Mouse (Mus musculus) forebrain, postnatal 0 days (tissue): ENCODE measurements around the gene Asphd2. TPM values are rescaled to one million over a fixed set of nuclear protein-coding genes. Genes with fewer than 3 reads are reported as not detected.

ENCODE experiments used
- ATAC-seq: fragments of 200-750 bp; cut with Nextera tagmentation; 2 replicates; pipeline ENCODE4 v1.8.0; 2017; ENCODE audit warnings: mild to moderate bottlenecking, moderate library complexity
- DNase-seq: peaks from one replicate; pipeline ENCODE4 v3.0.0-alpha.2; 2015
- H3K27ac ChIP-seq: fragments of 300-500 bp; sonication (generic); 2 replicates; pipeline ENCODE4 v1.5.1; 2014; ENCODE audit warnings: low read depth, mild to moderate bottlenecking, antibody characterized with exemption, low read length, moderate library complexity, mixed read lengths
- H3K27me3 ChIP-seq: fragments of 300-500 bp; sonication (generic); 2 replicates; pipeline ENCODE4 v1.6.1; 2014; ENCODE audit warnings: mild to moderate bottlenecking, low read length, mixed read lengths; ENCODE audit not compliant: insufficient read depth
- H3K36me3 ChIP-seq: fragments of 300-500 bp; sonication (generic); 2 replicates; pipeline ENCODE4 v1.6.1; 2014; ENCODE audit warnings: mild to moderate bottlenecking, moderate library complexity; ENCODE audit not compliant: insufficient read depth
- H3K4me1 ChIP-seq: fragments of 300-500 bp; sonication (generic); 2 replicates; pipeline ENCODE4 v1.6.1; 2014; ENCODE audit warnings: antibody characterized with exemption; ENCODE audit not compliant: insufficient read depth
- H3K4me2 ChIP-seq: fragments of 300-500 bp; sonication (generic); 2 replicates; pipeline ENCODE4 v1.6.1; 2014; ENCODE audit warnings: low read depth, mild to moderate bottlenecking, moderate library complexity
- H3K4me3 ChIP-seq: fragments of 300-500 bp; sonication (generic); 2 replicates; pipeline ENCODE4 v1.5.1; 2014; ENCODE audit warnings: low read depth, low read length, mixed read lengths
- H3K9ac ChIP-seq: fragments of 300-500 bp; sonication (generic); 2 replicates; pipeline ENCODE4 v1.6.1; 2014; ENCODE audit warnings: mild to moderate bottlenecking
- H3K9me3 ChIP-seq: fragments of 300-500 bp; sonication (generic); 2 replicates; pipeline ENCODE4 v1.6.1; 2016; ENCODE audit warnings: low read length
- CTCF ChIP-seq: sonication (generic); IDR thresholded peaks from 2 replicates; pipeline ENCODE4 v1.5.1; 2016; ENCODE audit warnings: antibody characterized with exemption, control low read depth, low read depth
- WGBS: fragments of 180-500 bp; shearing (Covaris S2); extraction: QIAGEN DNeasy Blood & Tissue Kit; methylation state at CpG from one replicate; pipeline ENCODE4 v1.1.7; 2014; 5-methylcytosine and 5-hydroxymethylcytosine counted together
- polyA plus RNA-seq: library from polyadenylated mRNA; unstranded; fragments of >200 nt; fragmentation: Nextera tagmentation; extraction: Ambion mirVana; gene quantifications from 2 replicates; pipeline ENCODE4 v1.2.1, GENCODE M21; 2015
- total RNA-seq: library from RNA; depleted of rRNA; stranded (reverse); fragments of >200 nt; gene quantifications from 2 replicates; pipeline ENCODE4 v1.2.3, GENCODE M21; 2014; rRNA removed

Asphd2 gene
- total RNA-seq (132 and 138 TPM in 2 replicates), polyA plus RNA-seq (128 and 132 TPM in 2 replicates)

- WGBS = under 1% methylated on average over 41 of the region's 67 CpGs
- peak; percentile 96 for DNase-seq
Measured at GRCm38 (mm10) chr5:112394779-112395443, at the start of gene Asphd2. TSS of gene Asphd2 (minus strand) at chr5:112394866.

GRCm38 (mm10) chr5:112438535-112438934 lies 43.9 kb upstream of the Asphd2 start:
- H3K9me3 ChIP-seq = no peaks in the 10 kb centered on the region
- H3K27ac ChIP-seq = no peak overlapping the region
- H3K4me1 ChIP-seq = no peaks in the 10 kb centered on the region
- no peaks in the 10 kb centered on the region for H3K36me3 ChIP-seq
- DNase-seq (no peak), ATAC-seq (no peak)
- no peak overlapping the region for H3K9ac ChIP-seq
- no peak overlapping the region for H3K4me3 ChIP-seq
- no peaks in the 10 kb centered on the region for H3K27me3 ChIP-seq
- 47% methylated on average over 10 of the region's 10 CpGs for whole genome bisulfite sequencing
- no peak for TF ChIP-seq CTCF
- H3K4me2 ChIP-seq = no peak overlapping the region

More at GRCm38 (mm10) chr5:112394779-112395443, at the start of gene Asphd2:
- Histone ChIP-seq H3K4me2 (peak within 1 kb of the TSS; percentile 80), H3K9ac (peak within 1 kb of the TSS; percentile 60), H3K27ac (peak within 1 kb of the TSS; percentile 92), H3K4me1 (0 out of 2 replicates have a peak, but pooled peaks cover 17% of the 10 kb centered on the region), H3K27me3 (no peaks in the 10 kb centered on the region), H3K9me3 (no peaks in the 10 kb centered on the region), H3K4me3 (peak within 1 kb of the TSS; percentile 73), H3K36me3 (peaks cover 12% of the 10 kb centered on the region)
- peak; percentile 91 for ATAC-seq
- 0 out of 2 replicates have a peak, but pooled peaks have one; percentile 12 for TF ChIP-seq CTCF

- 2% methylated on average over 8 of the region's 8 CpGs for WGBS
- no peak overlapping the region for H3K4me3 ChIP-seq
- H3K4me2 ChIP-seq = no peak overlapping the region
- H3K36me3 ChIP-seq = no peaks in the 10 kb centered on the region
- TF ChIP-seq CTCF = peak; percentile 94
- H3K27me3 ChIP-seq = no peaks in the 10 kb centered on the region
- no peaks in the 10 kb centered on the region for H3K4me1 ChIP-seq
- ATAC-seq (peak; percentile 76), DNase-seq (peak; percentile 92)
- H3K9ac ChIP-seq = no peak overlapping the region
- peak overlapping the region; percentile 6; the same call in 1 of the 2 replicates for H3K27ac ChIP-seq
- H3K9me3 ChIP-seq = no peaks in the 10 kb centered on the region
Measured at GRCm38 (mm10) chr5:112433004-112433403, 38.3 kb upstream of the Asphd2 start.

- WGBS = 60% methylated on average over 5 of the region's 5 CpGs
- H3K27me3 ChIP-seq = no peaks in the 10 kb centered on the region
- no peak for TF ChIP-seq CTCF
- DNase-seq = no peak
- no peaks in the 10 kb centered on the region for H3K4me1 ChIP-seq
- H3K4me2 ChIP-seq = no peak overlapping the region
- no peaks in the 10 kb centered on the region for H3K36me3 ChIP-seq
- ATAC-seq = no peak
- H3K4me3 ChIP-seq = no peak overlapping the region
- no peak overlapping the region for H3K27ac ChIP-seq
- H3K9me3 ChIP-seq = no peaks in the 10 kb centered on the region
- H3K9ac ChIP-seq = no peak overlapping the region
Measured at GRCm38 (mm10) chr5:112432033-112432432, 37.4 kb upstream of the Asphd2 start.

- H3K9ac ChIP-seq = no peak overlapping the region
- WGBS = 32% methylated on average over 14 of the region's 14 CpGs
- no peak for TF ChIP-seq CTCF
Measured at GRCm38 (mm10) chr5:112431120-112431775, 36.6 kb upstream of the Asphd2 start.

GRCm38 (mm10) chr5:112428944-112429343 lies 34.3 kb upstream of the Asphd2 start:
- Histone ChIP-seq H3K36me3 (0 out of 2 replicates have a peak, but pooled peaks cover 4% of the 10 kb centered on the region), H3K9me3 (no peaks in the 10 kb centered on the region), H3K27me3 (no peaks in the 10 kb centered on the region), H3K27ac (no peak overlapping the region), H3K4me1 (no peaks in the 10 kb centered on the region), H3K4me3 (no peak overlapping the region), H3K9ac (no peak overlapping the region), H3K4me2 (peak overlapping the region; percentile 16)
- ATAC-seq (peak; percentile 42; the same call in 1 of the 2 replicates), DNase-seq (peak; percentile 79)
- peak; percentile 88 for TF ChIP-seq CTCF
- WGBS = 13% methylated on average over 19 of the region's 19 CpGs

More at GRCm38 (mm10) chr5:112431120-112431775, 36.6 kb upstream of the Asphd2 start:
- H3K27ac ChIP-seq = no peak overlapping the region
- no peaks in the 10 kb centered on the region for H3K4me1 ChIP-seq
- no peaks in the 10 kb centered on the region for H3K36me3 ChIP-seq
- no peaks in the 10 kb centered on the region for H3K9me3 ChIP-seq
- no peaks in the 10 kb centered on the region for H3K27me3 ChIP-seq
- no peak for DNase-seq
- ATAC-seq = no peak
- H3K4me2 ChIP-seq = no peak overlapping the region
- no peak overlapping the region for H3K4me3 ChIP-seq

GRCm38 (mm10) chr5:112427283-112427682 lies 32.6 kb upstream of the Asphd2 start:
- H3K9ac ChIP-seq = no peak overlapping the region
- no peaks in the 10 kb centered on the region for H3K4me1 ChIP-seq
- no peaks in the 10 kb centered on the region for H3K9me3 ChIP-seq
- no peak overlapping the region for H3K4me2 ChIP-seq
- H3K4me3 ChIP-seq = no peak overlapping the region
- no peaks in the 10 kb centered on the region for H3K27me3 ChIP-seq
- peak; percentile 72 for ATAC-seq
- peak; percentile 84 for DNase-seq
- H3K27ac ChIP-seq = no peak overlapping the region
- peak; percentile 91 for TF ChIP-seq CTCF
- H3K36me3 ChIP-seq = peaks cover 8% of the 10 kb centered on the region; the same call in 1 of the 2 replicates
- 41% methylated on average over 2 of the region's 2 CpGs for WGBS
